Mouse (Mus musculus): ENCODE measurements around the gene Pin1rt1.

GRCm38 (mm10) chr2:104711585-104712485 is 4.3 kb downstream of the Pin1rt1 start, which contains the start of gene Tcp11l1:
- TF ChIP-seq CTCF (IDR thresholded peaks at IDR 0.05; ENCODE audit: low read depth) (no peak), EP300 (IDR thresholded peaks at IDR 0.05; ENCODE audit: low read depth) (no peak)

Data from heart, postnatal 0 days (tissue).